Mouse (Mus musculus) lung, postnatal 10 days (tissue): ENCODE results near the gene Zfp72.
A peak's percentile ranks its signal among the peaks of the same experiment; 100 is the strongest.

Experiments
- DNase-seq: peaks from one replicate; pipeline ENCODE4 v3.0.0; 2021

Gene Zfp72

GRCm38 (mm10) chr13:74390371-74390990 lies at the start of gene Zfp72:
Zfp72 (minus strand) TSS chr13:74390836.
- DNase-seq = peak; percentile 79

DNA sequence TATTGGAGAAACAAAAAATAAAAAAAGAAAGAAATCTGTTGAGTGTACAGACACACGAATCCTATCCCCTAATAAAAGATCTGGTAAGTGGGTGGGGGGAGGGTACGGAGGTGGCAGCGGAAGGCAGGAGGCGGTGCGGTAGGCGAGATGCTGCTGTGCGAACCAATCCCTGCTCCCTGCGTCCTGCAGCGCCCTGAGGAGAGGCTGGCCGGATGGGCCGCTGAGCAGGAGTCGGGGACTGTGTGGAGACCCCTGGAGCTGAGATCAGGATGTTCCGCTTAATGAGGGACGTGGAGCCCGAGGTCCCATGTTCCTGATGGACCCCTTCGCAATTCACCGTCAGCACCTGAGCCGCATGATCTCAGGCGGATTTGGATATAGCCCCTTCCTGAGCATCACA lies 49.3 kb upstream of the Zfp72 start:
- no peak for DNase-seq

DNA sequence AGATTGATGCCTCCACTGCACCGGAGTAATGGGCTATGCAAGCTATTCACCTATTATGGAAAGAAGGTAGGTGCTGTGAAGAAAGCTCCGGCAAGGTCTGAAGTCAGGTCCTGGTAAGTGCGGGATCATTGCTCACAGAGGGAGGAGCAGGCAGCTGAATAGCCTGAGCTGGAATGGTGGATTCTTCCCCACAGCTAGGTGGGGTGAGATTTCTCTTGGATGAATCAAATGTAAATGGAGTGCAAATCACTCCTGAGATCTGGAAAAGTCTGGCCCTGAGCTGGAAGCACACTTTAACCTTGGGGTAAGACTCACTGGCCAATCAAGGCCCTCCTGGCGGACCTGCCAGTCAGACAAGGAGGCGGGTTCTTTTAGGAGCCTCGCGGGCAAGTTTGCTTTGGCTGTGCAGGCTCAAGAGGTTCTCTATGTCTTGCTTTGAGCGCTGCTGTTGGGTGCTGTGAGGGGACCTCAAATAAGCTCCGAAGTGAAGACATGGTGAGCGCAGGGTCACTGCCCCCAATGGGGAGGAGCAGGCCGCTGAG lies 8.7 kb upstream of the Zfp72 start, which contains the start of gene Ftl1-ps1:
Gene Ftl1-ps1 (plus strand): TSS at position 397 of the 542 bp plus-strand sequence.
- no peak for DNase-seq

GRCm38 (mm10) chr13:74391156-74391555 lies 520 bp upstream of the Zfp72 start:
- no peak for DNase-seq

- DNase-seq = no peak
Observed at GRCm38 (mm10) chr13:74389730-74390129, 906 bp downstream of the Zfp72 start.

DNA sequence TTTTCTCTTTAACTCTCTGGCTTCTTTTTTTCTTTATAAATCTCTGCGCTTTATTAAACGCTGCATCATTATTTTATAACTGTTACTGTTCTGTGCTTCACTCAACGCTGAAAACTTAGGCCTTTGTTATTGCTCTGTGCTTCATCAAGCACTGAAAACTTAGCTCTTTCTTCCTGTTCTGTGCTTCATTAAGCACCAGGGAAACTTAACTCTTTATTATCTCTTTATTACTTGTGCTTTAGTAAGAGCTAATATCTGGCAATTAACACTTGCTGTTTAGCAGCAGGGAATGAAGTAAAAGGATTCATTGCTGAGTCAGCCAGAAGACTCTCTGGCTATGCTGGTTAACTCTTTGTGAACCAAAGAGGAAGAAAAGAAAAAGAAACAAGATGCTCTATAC lies 8.3 kb downstream of the Zfp72 start:
- no peak for DNase-seq

DNA sequence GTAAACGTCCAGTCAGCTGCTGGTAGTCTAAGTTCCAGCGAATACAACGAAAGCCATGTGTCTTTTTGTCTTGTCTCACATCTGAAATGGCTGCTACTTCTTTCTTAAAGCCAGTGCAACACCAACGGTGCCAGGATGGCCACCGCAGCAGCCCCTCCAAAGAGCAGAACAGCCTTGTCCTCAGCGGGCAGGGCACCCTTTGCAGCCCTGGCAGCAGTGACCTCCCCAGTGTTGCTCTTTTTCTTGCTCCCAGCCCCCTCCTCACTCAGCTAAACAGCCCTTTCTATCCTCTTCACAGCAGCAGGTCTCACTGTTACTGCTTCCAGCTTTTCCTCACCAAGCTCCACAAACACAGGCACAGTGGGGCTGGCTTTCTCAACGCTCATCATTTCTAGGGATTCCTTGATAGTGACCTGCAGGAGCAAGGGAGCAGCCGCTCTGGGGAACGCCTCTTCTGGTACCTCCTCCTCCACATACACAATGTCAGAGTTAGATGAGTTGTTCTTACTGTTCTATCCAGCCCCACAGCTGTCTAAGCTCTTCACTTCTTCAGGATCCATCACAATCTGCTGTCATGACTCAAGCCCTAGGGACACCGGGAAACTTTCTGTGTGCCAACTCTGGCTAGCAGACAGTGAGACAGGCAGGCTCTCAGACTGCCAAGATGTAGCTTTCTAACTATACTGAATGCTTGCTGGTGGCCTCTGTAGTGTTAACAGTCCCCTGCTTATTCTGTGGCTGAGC lies 8.9 kb downstream of the Zfp72 start:
- no peak for DNase-seq

DNA sequence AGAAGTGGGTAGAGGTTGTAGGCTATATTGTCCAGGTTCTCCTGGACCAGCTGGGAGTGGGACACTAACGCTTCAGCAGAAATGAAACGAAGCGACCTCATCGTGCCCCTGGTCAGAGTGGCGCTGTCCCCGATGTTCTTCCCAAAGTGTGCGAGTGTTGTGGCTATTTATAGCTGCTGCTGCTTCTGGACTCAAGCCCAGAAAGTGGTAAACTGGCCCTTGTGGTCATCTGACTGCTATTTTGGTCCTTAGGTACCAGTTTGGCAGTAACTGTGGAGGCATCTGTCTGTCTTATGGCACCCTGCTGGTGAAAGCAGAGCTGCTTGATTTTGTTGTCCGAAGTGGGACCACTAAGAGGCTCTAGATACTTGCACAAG lies 26.8 kb downstream of the Zfp72 start, which contains the start of gene Lrrc14b:
Gene Lrrc14b (minus strand): TSS at position 147 of the 377 bp plus-strand sequence.
- DNase-seq = peak; percentile 46

DNA sequence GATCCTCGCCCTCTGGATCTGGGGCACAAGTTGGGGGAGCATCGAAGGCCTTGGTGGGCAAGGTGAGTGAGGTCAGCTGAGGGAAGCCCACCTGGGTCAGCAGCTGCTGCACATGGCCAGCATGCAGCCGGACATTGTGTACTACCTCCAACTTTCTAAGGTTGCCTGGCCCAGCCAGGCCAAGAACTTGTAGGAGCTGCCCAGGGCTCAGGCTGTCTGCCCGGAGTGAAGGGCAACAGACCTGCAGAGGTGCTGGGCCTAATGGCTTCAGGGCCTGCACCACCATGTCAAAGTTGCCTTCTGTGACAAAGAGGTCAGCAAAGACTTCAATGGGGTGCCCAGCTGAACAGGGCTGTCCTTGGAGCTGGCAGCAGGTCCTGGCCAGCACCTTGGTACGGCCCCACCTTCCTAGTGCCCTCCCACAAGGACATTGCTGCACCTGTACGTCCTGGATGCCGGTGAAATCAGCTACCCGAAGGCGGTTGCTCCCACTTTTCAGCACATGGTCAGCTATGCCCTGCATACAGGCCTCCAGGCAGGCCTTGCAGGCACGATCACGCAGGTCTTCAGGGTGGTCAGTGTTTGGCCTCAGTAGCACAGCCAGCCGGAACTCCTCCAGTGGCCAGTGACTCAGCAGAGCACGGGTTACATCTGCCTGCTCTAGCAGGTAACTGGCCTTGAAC lies 27.3 kb downstream of the Zfp72 start:
- no peak for DNase-seq

DNA sequence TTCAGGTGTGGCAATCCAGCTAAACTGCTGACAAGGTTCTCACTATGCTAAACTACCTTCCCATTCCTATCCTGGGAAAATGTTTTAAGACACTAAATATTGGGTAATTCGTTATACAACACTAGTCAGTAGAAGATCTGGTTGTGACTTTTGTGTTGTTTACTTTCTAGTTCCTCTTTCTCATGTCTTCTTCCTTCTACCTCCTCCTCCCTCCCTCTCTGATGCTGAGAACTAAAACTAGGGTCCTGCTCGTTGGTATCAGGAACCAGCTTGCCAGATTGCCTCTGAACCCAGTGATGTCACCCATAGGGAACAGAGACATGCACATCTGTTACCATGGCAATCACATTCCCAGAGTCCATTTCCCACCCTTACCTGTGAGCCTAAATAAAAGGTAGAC lies 28.4 kb downstream of the Zfp72 start:
- no peak for DNase-seq

- no peak for DNase-seq
Observed at GRCm38 (mm10) chr13:74356491-74356890, 34.1 kb downstream of the Zfp72 start.

DNA sequence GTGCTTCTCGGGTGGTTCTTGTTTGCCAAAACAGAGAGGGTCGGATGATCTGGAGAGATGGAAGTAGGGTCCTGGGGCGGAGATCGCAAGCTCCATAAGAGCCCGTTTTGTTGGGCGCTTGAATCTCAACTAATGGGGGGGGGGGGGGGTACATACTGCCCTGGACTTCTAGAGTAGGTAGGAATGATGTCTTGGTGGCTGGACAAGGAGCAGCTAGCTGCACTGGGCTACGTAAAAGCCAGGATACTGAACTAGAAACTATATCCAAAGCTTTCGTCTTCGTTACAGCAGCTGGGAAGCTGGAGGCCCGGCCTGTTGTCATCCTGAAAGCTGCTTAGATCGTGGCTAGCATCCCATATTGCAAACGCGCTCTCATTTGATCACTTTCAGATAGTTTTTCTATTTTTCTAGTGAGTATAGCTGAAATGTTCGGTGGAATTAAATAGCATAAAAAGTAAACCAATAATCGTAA lies 40.2 kb downstream of the Zfp72 start:
- DNase-seq = peak; percentile 23

DNA sequence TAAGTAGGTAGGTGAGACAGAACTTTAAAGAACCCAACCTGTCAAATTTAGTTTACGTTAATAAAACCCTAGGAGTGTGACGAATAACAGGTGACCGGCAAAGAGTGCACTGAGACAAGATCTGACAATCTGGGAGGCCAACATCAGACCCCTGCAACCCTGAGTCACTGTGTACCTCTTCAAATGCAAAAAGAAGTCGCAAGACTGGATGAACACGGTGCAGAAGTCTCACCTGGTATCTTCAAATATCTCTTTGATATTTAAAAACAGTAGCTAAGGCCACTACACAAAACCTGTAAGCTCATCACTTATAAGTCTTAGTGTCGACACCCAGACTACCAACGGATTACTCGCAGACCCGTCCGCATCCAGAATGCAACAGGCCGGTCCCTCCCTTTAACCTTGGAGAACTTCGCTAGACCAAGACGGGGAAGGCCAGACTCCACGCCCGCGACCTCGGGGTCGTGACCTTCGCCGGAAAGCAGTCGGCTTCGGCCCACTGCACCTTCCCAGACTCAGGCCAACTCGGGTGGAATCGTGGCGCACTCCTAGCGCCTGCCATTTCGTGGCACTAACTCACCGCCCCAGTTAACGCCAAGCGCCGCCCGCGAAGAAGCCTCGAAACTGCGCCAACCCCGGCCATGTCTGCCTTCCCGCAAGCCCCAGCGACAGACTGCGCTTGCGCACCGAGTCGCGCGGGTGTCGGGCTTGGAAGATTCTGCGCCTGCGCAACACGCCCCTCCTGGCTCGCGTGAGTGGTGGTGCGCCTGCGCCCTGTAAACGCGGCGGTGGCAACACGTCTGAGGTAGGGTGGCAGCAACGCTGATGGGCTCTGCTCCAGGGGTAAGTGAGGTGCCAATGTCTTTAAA lies 40.8 kb downstream of the Zfp72 start, which contains the start of the genes Sdha and Ccdc127:
Gene Sdha (minus strand): TSS at position 715 of the 869 bp plus-strand sequence.
Gene Ccdc127 (plus strand): TSS at position 744 of the 869 bp plus-strand sequence.
- peak; percentile 96 for DNase-seq

DNA sequence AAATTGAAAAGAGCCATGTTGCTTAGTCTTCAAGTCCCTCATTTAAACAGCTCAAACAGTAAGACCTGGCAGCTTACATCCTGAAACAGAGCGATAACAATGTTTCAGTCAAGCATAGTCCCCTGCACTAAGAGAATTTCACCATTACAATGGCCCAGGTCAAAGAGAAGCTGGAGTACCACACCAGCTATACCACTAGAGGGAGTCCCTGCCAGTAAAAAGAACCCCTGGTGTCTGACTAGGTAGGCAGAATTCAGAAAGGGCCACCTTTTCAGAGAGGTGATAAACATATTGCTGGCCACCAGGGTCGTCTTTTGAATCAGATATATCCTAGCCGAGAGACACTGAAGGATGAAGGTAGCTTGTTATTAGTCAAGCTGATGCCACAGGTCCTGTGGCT lies 49.6 kb downstream of the Zfp72 start:
- peak; percentile 53 for DNase-seq

DNA sequence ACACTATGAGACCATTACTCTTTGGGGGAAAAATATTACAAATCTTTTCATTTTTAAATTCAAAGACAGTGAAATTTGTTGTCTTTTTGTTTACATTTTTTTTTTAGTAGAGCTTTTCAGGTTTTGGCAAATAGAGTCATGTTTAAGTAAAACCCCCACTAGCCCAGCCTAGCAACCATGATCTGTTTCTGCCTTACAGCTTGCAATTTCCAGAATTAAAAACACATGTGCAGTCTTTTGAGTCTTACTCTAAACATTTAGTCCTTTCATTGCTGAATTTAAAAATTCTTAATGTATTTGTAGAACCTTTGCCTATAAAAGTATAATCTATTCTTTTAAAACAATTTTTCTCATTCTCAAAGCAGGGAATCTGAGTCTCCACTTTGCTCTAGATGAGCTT lies 61.3 kb downstream of the Zfp72 start:
- no peak for DNase-seq
